Mouse (Mus musculus) ES-CJ7 (cell line): Measurements from ENCODE around the gene Foxn3.

Experiments
- DNase-seq: peaks from one replicate; pipeline ENCODE4 v3.0.0; 2011; ENCODE audit warnings: low read depth, low spot score

Foxn3 gene

DNA sequence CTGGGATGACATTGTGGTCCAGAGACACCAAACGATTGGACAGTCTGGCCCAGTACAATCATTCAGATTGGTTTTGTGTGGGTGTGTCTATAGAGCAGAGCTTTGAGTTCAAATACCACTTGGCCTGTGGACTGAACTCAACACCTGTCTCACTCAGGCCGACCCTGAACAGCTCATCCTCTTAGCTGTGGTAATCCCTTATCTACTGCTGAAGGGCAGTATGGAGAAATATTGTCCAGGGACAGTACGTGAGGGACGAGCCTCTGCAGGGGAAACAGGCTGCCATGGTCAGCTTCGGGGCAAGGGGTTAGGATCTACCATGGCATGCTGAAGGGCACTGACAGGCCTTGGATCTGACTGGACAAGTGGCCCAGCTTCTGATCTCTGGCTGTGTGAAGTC is 306.9 kb downstream of the Foxn3 start:
- DNase-seq, result no peak

DNA sequence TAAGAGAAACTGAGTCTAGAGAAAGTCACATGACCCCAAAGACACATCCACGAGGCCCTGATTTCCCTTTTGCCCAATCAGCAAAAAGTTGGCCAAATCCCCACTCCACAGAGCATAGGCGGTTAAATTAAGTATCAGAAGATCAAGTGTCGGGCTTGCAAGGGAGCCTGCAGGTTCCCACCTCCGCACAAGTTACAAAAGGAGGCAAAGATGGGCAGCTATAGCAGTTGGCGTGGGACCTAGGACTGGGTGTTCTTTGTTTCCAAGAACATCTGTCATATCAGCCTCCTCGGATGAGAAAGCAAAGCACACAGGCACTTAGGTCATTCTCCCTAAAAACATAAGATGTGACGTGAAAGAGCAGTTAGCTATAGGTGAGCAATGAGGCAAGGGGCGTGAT is 308.9 kb downstream of the Foxn3 start:
- DNase-seq, result no peak

DNA sequence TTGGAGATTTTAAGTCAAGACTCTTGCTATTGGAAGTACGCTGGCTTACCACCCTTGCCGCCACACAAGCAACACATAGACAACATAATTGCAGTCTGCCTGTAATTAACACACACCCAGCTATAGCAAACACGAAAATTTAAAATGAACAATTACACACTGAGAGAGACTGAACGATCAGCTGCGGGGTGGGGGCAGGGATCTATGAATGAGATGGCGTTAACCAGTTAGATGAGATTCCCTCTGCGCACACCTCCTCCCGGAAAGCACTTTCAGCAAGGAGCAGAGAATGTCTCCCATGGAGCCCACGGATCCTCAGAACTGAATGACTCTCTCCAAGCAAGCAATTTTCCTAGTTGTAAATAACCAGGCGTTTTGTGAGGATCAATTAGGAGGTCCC is 309.8 kb downstream of the Foxn3 start:
- DNase-seq, result no peak

DNA sequence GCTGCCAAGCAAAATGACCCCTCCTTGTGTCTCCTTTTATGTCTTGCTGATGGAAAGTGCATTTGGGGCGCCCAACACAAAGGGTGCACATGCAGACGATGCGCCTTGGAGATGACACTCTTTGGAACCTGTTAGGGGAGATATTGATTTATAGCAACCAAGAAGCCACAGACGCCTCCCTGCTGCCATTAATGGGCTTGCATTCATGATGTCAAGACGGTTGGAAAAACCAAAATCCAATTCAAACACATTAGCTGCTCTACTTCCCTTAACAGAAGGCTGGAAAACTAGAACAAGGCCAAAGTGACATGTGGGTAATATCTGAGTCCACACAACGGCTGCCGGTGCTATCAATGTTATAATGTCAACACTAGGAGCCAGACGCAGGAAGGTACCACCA is 314.8 kb downstream of the Foxn3 start:
- DNase-seq, result no peak

DNA sequence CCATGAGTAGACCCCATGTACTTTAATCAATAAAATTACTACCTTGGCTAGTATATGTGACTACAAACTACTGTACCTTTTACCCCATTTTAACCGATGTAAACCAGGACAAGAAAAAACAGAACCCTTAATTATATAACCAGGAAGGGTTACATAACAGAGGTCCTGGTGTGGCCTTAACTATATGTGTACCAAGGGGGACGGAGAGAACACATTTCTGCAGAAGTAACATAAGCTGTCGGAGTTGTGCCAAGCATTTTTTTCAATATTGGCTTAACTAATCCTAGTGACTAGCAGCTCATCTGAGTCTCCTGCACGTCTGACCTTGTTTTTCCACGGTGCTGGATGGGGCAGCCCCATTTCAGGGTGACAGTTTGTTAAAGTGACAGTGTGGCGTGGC is 315.4 kb downstream of the Foxn3 start:
- no peak for DNase-seq

DNA sequence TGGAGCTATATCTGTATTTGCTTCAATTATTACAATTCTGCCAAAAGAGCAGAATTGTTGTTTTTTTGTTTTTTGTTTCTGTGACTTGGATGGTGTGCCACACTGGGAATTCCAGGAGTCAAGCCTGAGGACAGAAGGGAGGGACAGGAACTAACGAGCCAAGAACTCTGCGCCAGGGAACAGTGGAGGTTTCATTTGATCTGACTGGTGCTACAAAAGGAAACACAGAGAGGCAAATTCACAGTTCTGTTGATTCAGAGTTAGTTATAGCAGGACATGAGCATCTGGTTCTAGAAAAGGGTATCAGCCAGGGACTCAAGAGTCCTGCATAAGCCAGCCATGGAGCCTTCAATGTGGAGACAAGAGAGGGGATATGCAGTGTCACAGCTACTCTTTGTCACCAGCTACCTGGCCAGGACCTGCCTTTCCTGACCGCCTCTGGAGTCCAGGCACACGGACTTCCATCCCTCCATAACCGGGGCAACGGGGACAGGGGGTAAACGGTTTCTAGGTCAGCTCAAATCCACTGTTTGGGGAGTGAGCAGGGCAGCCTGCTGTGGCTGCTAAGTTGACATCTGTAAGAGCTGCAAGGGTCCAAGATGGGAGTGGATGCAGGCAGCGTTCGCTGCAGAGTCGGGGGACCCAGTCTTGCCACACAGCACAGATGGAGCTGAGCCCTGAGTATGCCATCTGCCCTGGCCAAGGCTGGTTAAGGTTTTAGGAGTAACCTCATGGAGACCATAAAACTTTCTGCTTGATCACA is 316.2 kb downstream of the Foxn3 start:
- DNase-seq, result no peak

DNA sequence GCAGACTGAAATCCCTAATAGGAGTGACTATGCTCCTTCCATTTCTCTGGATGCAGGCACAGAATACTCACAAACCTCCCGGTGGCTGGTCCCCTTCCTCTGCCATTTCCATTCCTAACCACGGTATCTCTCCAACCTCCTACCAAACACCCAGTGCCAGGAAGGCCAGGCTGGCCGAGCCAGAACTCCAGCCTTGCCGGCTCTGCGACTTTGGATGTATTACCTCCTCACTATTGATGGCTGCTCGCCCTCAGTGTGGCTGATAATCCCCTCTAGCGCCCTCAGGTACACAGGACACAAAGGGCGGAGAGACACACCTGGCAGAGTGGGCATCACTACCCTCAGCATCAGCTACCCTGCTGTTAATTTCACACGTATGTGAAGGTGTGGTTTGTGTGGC is 318.7 kb downstream of the Foxn3 start:
- DNase-seq, result no peak

DNA sequence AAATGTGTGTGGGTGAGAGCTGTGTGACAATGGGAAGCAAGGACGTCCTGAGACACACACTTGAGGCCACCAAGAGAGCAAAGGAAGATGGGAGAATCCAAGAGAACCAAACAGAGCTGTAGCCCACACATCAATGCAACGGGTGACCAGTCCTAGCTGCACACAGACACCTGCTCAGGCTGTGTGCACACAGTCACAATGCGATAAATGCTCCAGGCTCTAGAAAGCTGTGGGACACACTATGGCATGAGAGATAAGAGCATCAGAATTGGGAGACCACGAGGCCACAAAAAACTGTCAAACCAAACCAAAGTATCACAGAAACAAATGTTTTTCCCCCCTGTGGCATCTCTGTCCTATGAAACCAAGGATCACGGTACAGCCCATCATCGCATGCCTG is 319.1 kb downstream of the Foxn3 start:
- no peak for DNase-seq

DNA sequence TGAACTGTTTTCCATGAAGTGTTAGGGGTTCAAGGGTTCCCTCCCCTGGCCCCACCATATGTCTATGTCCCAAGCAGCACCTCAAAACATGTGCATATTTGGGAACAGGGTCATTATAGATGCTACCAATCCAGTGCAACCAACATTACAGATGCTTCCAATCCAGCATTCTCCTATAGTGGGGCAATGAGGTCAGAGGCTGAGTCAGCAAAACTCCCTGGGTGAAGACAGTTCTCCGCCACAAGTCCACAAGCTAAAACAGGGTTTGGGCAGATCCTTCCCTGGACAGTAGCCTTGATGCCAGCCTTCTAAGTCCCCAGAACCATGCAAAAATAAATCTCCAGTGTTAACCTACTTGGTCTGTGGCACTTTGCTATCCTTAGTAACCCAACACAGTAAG is 320.1 kb downstream of the Foxn3 start:
- DNase-seq, result no peak

DNA sequence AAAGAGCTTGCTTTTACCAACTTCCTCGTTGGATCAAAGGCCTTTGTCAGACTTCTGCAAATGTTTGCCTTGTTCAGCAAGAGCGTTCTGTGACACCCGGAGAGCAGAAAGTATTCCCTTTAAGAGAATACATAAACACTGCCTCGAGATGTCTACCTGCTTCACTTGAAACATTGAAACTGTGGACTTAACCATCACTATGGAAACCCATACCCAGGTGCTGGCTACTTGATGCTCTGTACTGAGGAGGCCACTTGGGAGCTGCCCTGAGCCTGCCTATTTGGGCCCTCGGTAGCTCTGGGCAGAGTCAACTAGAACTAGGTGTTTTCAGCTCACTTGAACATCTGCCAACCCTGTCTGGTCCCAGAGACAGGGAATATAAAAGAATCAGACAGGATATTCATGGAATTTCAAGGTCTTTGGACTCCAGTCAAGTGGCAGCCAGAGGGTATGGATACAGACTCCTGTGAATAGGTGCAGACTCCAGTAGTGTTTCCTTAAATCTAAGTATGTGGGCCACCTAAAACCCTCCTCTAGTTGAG is 323.1 kb downstream of the Foxn3 start:
- no peak for DNase-seq

DNA sequence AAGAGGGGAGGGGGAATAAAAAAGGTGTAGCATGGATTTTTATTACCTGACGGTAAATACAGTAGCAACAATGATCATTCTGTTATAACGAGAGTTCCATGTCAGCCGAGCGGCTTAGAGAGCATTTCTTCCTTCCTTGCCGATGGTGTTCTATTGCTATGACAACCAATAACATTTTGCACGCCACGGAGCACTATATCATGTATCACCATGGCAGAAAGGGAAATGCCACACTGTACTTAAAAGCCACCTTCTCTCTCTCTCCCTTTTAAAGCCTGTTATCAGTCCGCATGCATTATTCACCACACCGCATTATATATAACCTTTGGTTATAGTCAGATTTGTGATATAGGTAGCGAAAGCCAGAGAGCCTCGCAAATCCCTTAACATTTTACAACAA is 323.6 kb downstream of the Foxn3 start:
- DNase-seq, result no peak

DNA sequence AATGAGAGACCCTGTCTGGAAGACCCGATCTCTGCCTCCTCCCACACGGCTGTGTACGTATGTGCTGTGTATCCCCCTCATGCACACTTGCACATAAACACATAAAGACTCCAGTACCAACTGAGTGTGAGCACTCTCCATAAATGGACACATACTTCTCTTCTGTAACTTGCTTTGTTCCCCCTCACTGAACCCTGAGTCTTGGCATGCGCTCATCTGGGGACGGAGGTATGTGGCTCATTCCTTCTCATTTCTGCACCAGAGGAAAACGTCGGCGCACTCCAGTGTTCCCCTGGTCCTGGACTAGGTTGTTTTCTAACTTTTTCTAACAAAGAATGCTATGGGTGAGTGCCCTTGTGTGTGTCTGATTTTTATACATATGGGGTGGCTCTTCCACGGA is 325.9 kb downstream of the Foxn3 start:
- DNase-seq, result no peak

DNA sequence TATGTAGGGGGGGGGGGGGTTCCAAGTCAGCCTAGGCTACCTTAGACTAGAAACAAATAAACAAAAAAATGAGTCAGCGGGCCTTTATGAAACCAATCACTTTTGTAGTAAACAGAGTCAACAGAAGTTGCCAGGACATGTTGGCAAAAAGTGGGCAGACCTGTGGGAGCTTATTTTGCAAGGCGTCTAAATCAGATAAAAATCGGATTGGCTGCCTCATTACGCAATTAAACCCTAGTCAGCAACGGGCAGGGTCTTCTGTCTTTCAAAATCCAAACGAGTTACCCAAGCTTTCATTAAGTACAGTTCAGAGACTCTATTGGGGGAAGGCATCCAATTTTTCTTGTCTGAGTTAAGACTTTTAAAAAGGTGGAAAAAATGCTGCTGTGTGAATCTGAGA is 329.0 kb downstream of the Foxn3 start:
- no peak for DNase-seq

DNA sequence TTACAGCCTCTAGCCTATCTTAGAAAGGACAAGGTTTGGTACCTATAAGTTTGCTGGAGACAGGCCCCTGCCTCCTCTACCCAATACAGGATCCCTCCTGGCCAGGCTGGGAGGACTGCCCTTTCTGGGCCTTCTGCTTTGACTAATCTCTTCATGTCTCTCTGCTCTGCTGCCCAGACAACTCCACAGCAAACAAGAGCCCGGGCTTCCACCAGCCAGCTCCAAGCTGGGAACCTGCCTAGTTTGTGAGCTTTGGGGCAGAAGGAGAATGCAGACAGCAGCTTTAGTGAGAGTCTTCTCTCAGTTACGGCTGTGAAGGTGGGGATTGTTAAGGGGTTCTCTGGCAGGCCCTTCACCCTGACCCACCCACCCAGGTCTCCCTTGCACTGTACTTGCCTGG is 330.0 kb downstream of the Foxn3 start:
- DNase-seq, result no peak

DNA sequence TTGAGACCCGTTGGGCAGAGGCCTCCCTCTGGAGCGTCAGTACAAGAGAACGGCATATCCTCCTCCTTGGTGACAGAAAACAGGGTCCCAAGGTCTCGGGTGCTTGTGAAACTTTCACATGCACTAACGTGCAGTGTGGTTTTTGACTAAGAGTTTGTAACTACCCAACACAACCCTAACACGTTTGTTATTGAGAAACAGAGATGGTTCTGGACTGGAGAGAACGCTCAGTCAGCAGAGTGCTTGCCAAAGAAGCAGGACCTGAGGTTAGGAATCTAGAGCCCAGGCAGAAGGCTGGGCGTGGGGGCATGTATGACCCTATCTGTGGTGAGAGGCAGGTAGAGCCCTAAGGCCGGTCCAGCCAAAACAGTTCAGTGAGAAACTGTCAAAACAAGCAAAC is 330.9 kb downstream of the Foxn3 start:
- no peak for DNase-seq

DNA sequence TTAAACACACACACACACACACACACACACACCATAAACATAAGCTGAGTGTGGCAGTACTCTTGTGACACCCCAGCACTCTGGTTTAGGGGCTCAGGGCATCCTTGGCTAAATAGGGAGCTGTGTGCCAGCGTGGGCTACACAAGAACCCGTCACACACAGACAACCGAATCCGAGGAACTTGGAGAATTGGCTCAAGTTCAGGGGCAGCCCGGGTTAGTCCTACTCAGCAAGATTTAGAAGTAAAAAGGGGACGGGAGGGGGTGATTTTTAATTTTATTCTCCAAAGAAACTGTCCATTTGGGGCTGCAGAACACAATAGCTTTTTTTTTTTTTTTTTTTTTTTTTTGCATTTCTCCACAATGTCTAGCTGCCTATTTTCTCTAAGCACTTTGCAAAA is 332.1 kb downstream of the Foxn3 start:
- no peak for DNase-seq

DNA sequence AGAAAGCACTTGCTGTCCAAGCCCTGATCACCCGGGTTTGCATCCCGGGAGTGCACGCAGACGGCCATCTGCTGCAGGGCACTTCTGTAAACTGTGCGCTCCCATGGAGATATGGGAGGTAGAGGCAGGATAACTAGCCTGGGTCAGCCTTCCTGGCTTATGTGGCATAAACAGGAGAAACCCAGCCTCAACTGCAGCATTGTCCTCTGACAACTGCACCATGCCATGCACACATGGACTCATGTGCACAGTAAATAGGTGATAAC is 332.7 kb downstream of the Foxn3 start:
- no peak for DNase-seq

DNA sequence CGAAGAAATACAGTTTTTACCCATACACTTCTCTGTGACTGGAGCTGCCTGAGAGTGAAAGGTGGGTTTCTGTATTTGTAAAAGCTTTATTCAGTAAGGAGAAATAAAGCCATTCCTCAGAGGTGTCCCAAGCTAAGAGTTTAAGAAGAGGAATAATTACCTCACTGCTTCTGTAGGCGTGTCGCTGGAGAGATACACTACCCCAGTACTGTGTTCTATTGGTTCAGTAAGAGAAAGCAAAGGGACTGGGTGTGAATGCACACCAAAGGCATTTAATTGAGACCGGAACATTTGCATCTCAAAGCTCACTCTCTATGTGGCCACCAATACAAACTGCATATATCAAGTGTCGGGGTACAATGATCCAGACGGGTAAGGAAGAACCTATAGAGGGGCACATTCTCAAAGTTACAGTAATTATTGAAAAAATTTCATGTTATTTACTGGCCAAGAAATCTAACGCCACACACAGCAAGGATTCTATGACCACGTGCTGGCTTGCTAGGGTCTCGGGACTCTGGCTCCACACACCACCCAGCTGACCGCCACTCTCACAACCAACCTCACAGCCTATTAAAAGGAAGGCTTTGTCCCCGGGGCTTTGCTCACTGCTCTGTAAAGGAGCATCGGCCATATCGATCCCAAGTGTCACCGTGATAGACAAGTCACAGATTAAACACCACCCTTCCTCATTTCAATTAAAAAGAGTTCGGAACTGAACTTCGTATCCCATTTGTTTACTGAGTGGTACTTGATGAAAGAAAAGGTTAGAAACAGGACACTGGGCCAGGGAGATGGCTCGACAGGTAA is 333.2 kb downstream of the Foxn3 start:
- no peak for DNase-seq

DNA sequence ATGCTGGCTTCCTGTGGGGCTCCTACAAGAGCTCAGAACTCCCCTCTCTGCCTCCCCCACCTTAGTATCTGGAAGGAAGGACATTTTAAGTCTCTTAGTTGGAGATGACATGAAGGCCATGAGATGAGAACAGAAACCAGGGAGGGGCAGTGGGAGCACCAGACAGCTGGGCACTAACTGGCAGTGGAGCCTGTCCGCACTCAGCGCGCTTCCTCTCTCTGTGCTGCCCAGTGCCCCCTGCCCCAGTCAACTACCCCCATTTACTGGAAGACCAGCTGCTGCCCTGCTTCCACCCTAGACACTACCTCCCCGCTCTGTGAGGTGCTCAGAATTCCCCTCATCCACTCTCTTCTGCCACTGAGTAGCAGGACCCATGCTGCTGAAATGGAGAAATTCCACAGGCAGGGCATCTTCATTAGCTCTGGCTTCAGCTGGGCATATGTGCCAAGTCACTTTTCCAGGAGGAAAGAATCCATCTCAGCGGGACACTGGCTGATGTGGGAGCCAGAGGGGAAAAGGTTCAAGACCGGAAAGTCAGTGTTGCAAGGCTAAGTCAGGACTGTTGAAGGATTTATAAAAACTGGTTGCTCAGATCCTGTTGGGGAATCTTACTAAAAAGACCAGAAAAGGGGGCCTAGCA is 335.9 kb downstream of the Foxn3 start:
- no peak for DNase-seq

DNA sequence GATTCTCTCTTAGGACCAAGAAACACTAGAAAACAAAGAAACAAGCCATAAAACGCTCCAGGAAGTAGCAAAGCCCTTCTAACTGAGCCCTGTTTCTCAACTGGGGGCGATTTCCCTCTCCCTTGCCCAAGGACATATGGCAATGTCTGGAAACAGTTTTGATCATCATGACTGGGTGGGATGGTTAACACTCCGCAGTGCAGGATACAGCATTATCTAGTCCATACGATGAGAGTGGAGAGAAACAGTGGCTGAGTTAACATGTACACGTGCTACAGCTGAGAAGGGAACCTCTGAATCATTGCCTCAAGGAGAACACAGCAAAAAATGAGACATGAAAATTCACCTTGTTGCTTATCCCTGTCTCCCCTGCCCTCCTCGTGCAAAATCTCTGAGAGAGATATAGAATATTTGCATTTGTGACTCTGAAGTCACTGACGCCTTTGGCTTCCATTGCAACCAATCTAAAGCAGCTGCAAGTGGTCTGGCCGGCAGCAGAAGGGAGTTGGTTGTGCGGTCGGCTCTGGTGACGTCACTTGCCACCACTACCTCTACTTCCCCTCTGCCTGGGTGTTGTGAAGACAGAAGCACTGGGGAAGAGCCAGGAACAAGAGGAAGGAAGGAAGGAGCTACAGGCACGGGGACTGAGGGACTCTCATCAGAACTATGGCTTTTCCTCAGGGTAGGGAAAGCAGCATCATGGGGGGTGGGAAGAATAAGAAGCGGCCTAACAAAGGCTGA is 338.3 kb downstream of the Foxn3 start:
- no peak for DNase-seq

DNA sequence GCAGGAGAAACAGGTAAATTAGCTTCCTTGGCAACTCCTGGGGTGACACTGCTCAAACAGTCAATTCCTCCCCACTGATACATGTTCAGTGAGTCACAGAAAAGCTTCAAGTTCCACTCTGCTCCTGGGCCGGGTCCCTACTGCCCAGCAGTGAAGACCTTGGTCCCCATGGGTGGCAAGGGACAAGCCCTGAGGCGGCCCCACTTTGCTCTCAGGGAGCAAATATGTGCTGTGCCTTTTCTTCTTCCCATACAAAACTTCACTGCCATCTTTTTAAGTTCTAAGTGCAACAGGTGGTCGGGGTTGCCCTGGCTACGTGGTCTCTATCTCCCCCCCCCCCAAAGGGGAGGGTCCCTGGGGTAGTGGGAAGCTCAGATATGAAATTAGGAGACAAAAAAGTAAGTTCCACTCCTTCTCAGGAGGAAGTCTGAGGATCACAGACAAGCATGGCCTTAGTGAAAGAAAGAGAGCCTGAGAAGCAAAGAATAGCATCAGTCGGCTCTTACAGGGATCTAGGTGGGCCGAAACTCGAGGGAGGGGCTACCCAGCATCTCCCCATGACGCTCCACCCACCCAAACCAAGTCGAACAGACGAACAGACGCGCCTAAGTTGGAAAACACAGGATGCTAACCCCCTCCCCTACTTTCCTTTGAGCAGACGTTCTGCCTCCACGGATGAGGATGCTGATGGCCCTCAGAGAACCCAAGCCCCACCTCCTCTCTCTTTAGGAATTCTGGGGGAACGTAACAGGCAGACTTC is 342.1 kb downstream of the Foxn3 start:
- DNase-seq, result no peak
